Mouse (Mus musculus) liver, adult (tissue): ENCODE results near the gene Maco1.

Experiments
- GATA4 ChIP-seq: IDR thresholded peaks from 2 replicates; pipeline ENCODE4 v1.6.1; 2014; ENCODE audit warnings: mild to moderate bottlenecking, low read length; ENCODE audit not compliant: insufficient replicate concordance

Gene Maco1

GRCm38 (mm10) chr4:134853259-134853636 is at the start of gene Maco1:
TSS of gene Maco1 (minus strand) at chr4:134853345.
- no peak for TF ChIP-seq GATA4

GRCm38 (mm10) chr4:134901126-134901525 is 48.0 kb upstream of the Maco1 start:
- TF ChIP-seq GATA4, result no peak

GRCm38 (mm10) chr4:134897256-134897655 is 44.1 kb upstream of the Maco1 start:
- peak; percentile 33; the same call in 1 of the 2 replicates for TF ChIP-seq GATA4

GRCm38 (mm10) chr4:134892096-134892495 is 39.0 kb upstream of the Maco1 start:
- no peak for TF ChIP-seq GATA4

- no peak for TF ChIP-seq GATA4
Observed at GRCm38 (mm10) chr4:134884364-134884763, 31.2 kb upstream of the Maco1 start.

DNA sequence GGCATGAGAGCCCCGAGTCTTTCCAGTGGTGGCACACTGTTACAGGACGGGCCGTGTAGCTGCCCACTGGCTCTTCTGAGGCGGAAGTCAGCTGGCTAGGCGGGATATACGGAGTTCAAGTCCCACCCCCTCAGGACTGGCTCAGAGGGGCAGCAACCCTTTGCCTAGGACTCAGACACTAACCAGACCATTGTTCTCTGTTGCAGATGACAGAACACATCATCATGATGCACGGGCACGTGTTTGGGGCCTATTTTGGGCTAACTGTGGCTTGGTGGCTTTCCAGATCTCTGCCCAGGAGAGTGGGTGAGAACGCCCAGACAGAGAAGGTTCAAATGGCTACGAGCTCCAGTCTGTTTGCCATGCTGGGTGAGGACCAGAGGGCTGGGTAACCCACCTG is 30.7 kb upstream of the Maco1 start:
- TF ChIP-seq GATA4, result no peak

DNA sequence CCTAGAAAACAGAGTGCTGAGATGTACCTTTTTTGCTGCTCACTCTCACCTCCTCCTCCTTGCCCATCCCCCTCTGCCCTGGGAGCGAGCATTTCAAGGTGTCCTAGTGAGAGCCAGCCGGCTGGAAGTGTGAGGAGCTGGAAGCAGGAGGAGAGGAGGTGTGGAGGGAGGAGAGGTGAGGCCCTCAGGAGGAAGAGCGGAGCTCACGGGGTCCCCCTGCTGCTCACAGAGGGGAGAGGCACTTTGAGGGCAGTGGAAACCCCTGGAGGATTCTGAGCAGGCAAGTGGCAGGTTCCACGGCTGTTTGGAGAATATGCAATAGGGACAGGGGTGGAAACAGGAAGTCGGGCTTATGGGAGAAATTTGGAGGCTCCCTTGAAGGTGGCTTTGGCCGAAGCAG is 30.1 kb upstream of the Maco1 start:
- TF ChIP-seq GATA4, result no peak

DNA sequence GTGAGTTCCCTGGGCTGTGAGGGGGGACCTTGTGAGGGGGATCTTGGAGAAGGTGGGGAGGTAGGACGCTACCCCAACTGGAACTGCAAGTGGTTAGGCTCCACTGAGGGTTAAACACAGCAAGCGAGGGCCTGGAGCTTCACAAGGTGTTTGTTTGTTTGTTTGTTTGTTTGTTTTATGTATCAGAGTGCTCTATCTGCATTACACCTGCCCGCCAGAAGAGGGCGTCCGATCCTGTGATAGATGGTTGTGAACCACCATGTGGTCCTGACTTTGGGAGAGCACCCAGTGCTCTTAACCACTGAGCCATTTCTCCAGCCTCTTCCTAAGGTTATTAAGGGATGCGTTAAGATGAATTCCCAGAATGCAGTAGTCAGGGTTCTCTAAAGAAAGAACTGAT is 26.9 kb upstream of the Maco1 start:
- no peak for TF ChIP-seq GATA4

- TF ChIP-seq GATA4, result no peak
Observed at GRCm38 (mm10) chr4:134879410-134879981, 26.4 kb upstream of the Maco1 start.

- no peak for TF ChIP-seq GATA4
Observed at GRCm38 (mm10) chr4:134876171-134876570, 23.0 kb upstream of the Maco1 start.

- no peak for TF ChIP-seq GATA4
Observed at GRCm38 (mm10) chr4:134871950-134872349, 18.8 kb upstream of the Maco1 start.

GRCm38 (mm10) chr4:134871477-134871876 is 18.3 kb upstream of the Maco1 start:
- TF ChIP-seq GATA4, result no peak

GRCm38 (mm10) chr4:134869815-134870375 is 16.8 kb upstream of the Maco1 start:
- TF ChIP-seq GATA4, result no peak

DNA sequence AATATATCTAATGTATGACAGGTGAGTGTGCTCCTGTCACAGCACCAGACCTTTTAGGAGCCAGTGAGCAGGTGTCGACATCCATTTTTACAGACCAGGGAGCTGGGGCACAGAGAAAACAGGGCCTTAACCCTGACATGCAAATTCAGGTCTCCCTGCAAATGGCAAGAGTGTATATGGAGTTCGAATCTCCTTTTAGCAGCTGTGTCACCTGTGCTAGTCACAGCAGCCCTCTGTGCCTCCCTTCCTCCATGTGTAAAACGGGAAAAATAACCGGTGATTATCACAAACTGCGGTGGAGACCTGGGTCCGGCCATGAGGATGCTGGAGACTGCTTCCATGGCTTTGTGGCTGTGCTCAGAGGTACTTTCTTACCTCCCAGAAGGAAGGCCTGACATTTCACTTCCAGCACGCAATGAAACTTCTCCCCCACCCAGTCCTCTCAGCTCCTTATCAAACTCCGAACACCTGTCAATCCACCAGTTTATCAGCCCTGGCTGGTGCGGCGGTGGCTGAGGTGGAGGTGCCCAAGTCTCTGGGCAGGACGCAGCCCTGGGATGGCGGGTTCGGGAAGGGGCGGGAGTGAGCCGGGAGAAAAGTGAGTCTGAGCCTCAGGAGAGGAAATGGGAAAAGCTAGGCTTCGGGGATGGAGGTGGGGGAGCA is 16.1 kb upstream of the Maco1 start:
- no peak for TF ChIP-seq GATA4

DNA sequence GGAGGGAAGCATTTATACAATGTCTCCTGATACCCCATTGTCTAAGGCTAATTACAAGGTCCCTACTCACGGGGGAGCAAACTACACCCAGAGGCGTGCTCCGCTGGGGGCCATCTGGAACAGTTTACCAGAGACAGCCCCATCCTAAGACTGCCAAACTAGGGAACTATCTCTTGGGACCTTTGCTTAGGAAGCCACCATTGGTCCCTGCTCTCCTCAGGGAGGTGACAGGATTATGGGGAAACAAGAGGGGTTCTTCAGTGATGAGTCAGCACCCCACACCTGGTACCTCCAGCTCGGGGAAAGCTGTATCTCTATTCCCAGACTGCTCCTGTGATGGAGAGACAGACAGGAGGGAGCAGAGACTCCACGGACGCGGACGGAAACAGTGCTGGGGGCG is 15.3 kb upstream of the Maco1 start:
- TF ChIP-seq GATA4, result no peak

DNA sequence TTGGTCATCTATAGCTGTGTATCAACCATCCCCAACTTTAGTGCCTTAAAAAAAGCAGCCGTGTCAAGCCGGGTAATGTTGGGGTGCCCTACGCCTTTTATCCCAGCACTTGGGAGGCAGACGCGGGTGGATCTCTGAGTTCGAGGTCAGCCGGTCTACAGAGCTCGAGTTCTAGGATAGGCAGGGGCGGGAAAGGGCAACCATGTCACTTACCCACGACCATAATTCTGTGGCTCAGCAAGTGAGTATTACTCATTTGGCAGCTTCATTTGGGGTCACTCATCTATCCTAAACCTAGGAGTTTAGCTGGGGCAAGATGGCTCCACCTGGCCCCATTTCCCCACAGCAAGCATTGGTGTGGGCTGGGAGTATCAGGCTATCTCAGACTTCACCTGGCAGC is 14.9 kb upstream of the Maco1 start:
- no peak for TF ChIP-seq GATA4

- no peak for TF ChIP-seq GATA4
Observed at GRCm38 (mm10) chr4:134867661-134868060, 14.5 kb upstream of the Maco1 start.

DNA sequence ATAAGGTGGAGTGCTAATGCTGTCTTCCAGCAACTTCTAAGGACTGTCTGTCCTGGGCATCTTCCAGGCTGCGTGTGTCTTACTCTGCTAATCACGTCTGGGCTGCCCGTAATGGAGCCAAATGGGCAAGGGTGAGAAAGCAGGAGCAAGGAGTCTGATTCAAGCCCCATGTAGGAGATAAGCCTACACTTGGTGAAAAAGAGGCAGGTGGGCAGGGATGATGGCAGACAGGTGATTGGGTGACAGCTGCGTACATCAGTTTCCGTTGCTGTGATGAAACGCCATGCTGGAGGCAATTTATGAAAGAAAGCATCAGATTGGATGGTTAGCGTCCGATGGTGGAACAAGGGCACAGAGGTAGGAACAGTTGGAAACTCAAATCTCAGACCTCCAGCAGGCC is 14.1 kb upstream of the Maco1 start:
- no peak for TF ChIP-seq GATA4

GRCm38 (mm10) chr4:134865789-134866188 is 12.6 kb upstream of the Maco1 start:
- no peak for TF ChIP-seq GATA4
